ENCODE assay signal across 13 mouse cellular contexts in genomic region chr11:20857921-20858320, GRCm38 (mm10). TPM values are rescaled to one million over a fixed set of nuclear protein-coding genes. Genes with fewer than 3 reads are reported as not detected.
DNase-seq lines count a peak whose midpoint lies in the region; ATAC-seq and TF ChIP-seq lines count a peak whose summit lies in the region.
"Had no signal": no experiment of that assay in that cellular context is flagged by ENCODE, and none has a peak within 500 bp of the region (broad histone marks: within the 10 kb centered on the region; RNA-seq: fewer than 3 reads in every experiment).

No protein-coding gene starts in this region.

- no peak for DNase-seq in forebrain, embryonic 10.5 days (ENCODE audit: extremely low spot score, low spot score)
- DNase-seq in forebrain, embryonic 11.5 days (ENCODE audit: low spot score) = no peak
- DNase-seq in hindbrain, postnatal 0 days (ENCODE audit: low spot score) = no peak
- no peak for DNase-seq in midbrain, embryonic 11.5 days (ENCODE audit: low spot score, missing footprints)
- DNase-seq in cerebellum, adult 11-12 months = no peak
- DNase-seq: adrenal gland, adult 8-10 months; gastrocnemius, postnatal 14 days; kidney, adult 18-20 months; liver, postnatal 0 days; thymus, adult 2 months had no signal

- no peak for ATAC-seq in forebrain, embryonic 11.5 days (replicated peaks; ENCODE audit: low FRiP score)
- no peak for ATAC-seq in hindbrain, postnatal 0 days
- ATAC-seq in hindbrain, embryonic 16.5 days = no peak
- no peak for ATAC-seq in midbrain, embryonic 16.5 days
- no peak for ATAC-seq in midbrain, embryonic 11.5 days (ENCODE audit: low FRiP score)
- ATAC-seq in hindbrain, embryonic 13.5 days (ENCODE audit: low FRiP score) = no peak
- ATAC-seq: liver, postnatal 0 days had no signal

- WGBS in forebrain, embryonic 10.5 days = 87% methylated on average over 4 of the region's 4 CpGs
- 79% methylated on average over 4 of the region's 4 CpGs for WGBS in forebrain, embryonic 11.5 days
- WGBS in hindbrain, postnatal 0 days = 62% methylated on average over 4 of the region's 4 CpGs
- 84% methylated on average over 4 of the region's 4 CpGs for WGBS in hindbrain, embryonic 16.5 days
- 76% methylated on average over 4 of the region's 4 CpGs for WGBS in midbrain, embryonic 16.5 days
- WGBS in midbrain, embryonic 11.5 days = 75% methylated on average over 4 of the region's 4 CpGs
- WGBS in hindbrain, embryonic 13.5 days = 89% methylated on average over 4 of the region's 4 CpGs

- no peak overlapping the region for H3K4me3 ChIP-seq in forebrain, embryonic 10.5 days
- no peak overlapping the region for H3K4me3 ChIP-seq in forebrain, embryonic 11.5 days (ENCODE audit: low read depth, low read length)
- H3K4me3 ChIP-seq in hindbrain, postnatal 0 days (ENCODE audit: low read length) = no peak overlapping the region
- no peak overlapping the region for H3K4me3 ChIP-seq in hindbrain, embryonic 16.5 days (ENCODE audit: low read length)
- no peak overlapping the region for H3K4me3 ChIP-seq in midbrain, embryonic 16.5 days (ENCODE audit: low read depth, low read length)
- no peak overlapping the region for H3K4me3 ChIP-seq in midbrain, embryonic 11.5 days (ENCODE audit: low read depth, low read length)
- no peak overlapping the region for H3K4me3 ChIP-seq in hindbrain, embryonic 13.5 days

- peaks cover 45% of the 10 kb centered on the region for H3K4me1 ChIP-seq in forebrain, embryonic 10.5 days
- H3K4me1 ChIP-seq in forebrain, embryonic 11.5 days (replicated peaks; ENCODE audit: control insufficient read depth, insufficient read depth, low read length) = no peaks in the 10 kb centered on the region
- H3K4me1 ChIP-seq in hindbrain, postnatal 0 days (ENCODE audit: insufficient read depth, low read length) = 0 out of 2 replicates have a peak, but pooled peaks cover 3% of the 10 kb centered on the region
- peaks cover 3% of the 10 kb centered on the region; the same call in 1 of the 2 replicates for H3K4me1 ChIP-seq in hindbrain, embryonic 16.5 days (ENCODE audit: control insufficient read depth, insufficient read depth, low read depth, low read length)
- H3K4me1 ChIP-seq in midbrain, embryonic 16.5 days (ENCODE audit: control insufficient read depth, insufficient read depth, low read length) = peaks cover 10% of the 10 kb centered on the region; the same call in 1 of the 2 replicates
- H3K4me1 ChIP-seq in midbrain, embryonic 11.5 days (ENCODE audit: control insufficient read depth, insufficient read depth, low read length) = peaks cover 35% of the 10 kb centered on the region
- peaks cover 31% of the 10 kb centered on the region for H3K4me1 ChIP-seq in hindbrain, embryonic 13.5 days (replicated peaks)

- no peaks in the 10 kb centered on the region for H3K27me3 ChIP-seq in forebrain, embryonic 10.5 days (ENCODE audit: poor library complexity, severe bottlenecking)
- H3K27me3 ChIP-seq in forebrain, embryonic 11.5 days (ENCODE audit: control insufficient read depth, insufficient read depth, low read length) = no peaks in the 10 kb centered on the region
- no peaks in the 10 kb centered on the region for H3K27me3 ChIP-seq in hindbrain, postnatal 0 days (ENCODE audit: insufficient read depth, low read length)
- H3K27me3 ChIP-seq in hindbrain, embryonic 16.5 days (replicated peaks; ENCODE audit: control insufficient read depth, insufficient read depth, low read length) = no peaks in the 10 kb centered on the region
- H3K27me3 ChIP-seq in midbrain, embryonic 16.5 days (ENCODE audit: control insufficient read depth, insufficient read depth, low read depth, low read length) = no peaks in the 10 kb centered on the region
- no peaks in the 10 kb centered on the region for H3K27me3 ChIP-seq in midbrain, embryonic 11.5 days (ENCODE audit: control insufficient read depth, insufficient read depth, low read length)
- no peaks in the 10 kb centered on the region; the same call in none of the 2 replicates for H3K27me3 ChIP-seq in hindbrain, embryonic 13.5 days

- no peak overlapping the region for H3K9ac ChIP-seq in forebrain, embryonic 11.5 days (ENCODE audit: low read length)
- H3K9ac ChIP-seq in hindbrain, postnatal 0 days (replicated peaks; ENCODE audit: low read length) = no peak overlapping the region
- no peak overlapping the region for H3K9ac ChIP-seq in hindbrain, embryonic 16.5 days (ENCODE audit: low read depth, low read length)
- no peak overlapping the region for H3K9ac ChIP-seq in midbrain, embryonic 16.5 days (ENCODE audit: low read depth, low read length)
- no peak overlapping the region for H3K9ac ChIP-seq in midbrain, embryonic 11.5 days (ENCODE audit: low read length)
- H3K9ac ChIP-seq in hindbrain, embryonic 13.5 days = no peak overlapping the region
- H3K9ac ChIP-seq: liver, postnatal 0 days had no signal

- no peak for TF ChIP-seq CTCF in hindbrain, postnatal 0 days (IDR thresholded peaks at IDR 0.05; ENCODE audit: low read depth)

- H3K9me3 ChIP-seq in forebrain, embryonic 10.5 days = no peaks in the 10 kb centered on the region
- H3K9me3 ChIP-seq in forebrain, embryonic 11.5 days (ENCODE audit: control insufficient read depth, low read length) = no peaks in the 10 kb centered on the region
- no peaks in the 10 kb centered on the region for H3K9me3 ChIP-seq in hindbrain, postnatal 0 days (ENCODE audit: low read length)
- no peaks in the 10 kb centered on the region for H3K9me3 ChIP-seq in hindbrain, embryonic 16.5 days (ENCODE audit: control insufficient read depth, low read length)
- no peaks in the 10 kb centered on the region for H3K9me3 ChIP-seq in midbrain, embryonic 16.5 days (replicated peaks; ENCODE audit: control insufficient read depth, low read length, poor library complexity, severe bottlenecking)
- H3K9me3 ChIP-seq in midbrain, embryonic 11.5 days (ENCODE audit: control insufficient read depth, low read length) = no peaks in the 10 kb centered on the region
- H3K9me3 ChIP-seq in hindbrain, embryonic 13.5 days = no peaks in the 10 kb centered on the region

- 0 out of 2 replicates have a peak overlapping the region, but pooled peaks have one; percentile 11 for H3K27ac ChIP-seq in forebrain, embryonic 10.5 days
- no peak overlapping the region for H3K27ac ChIP-seq in forebrain, embryonic 11.5 days (ENCODE audit: low read depth, low read length)
- H3K27ac ChIP-seq in hindbrain, postnatal 0 days = peak overlapping the region; percentile 73; the same call in 1 of the 2 replicates
- no peak overlapping the region; the same call in 1 of the 2 replicates for H3K27ac ChIP-seq in hindbrain, embryonic 16.5 days (ENCODE audit: low read depth, low read length)
- peak overlapping the region; percentile 69 for H3K27ac ChIP-seq in midbrain, embryonic 16.5 days (ENCODE audit: low read length)
- no peak overlapping the region for H3K27ac ChIP-seq in midbrain, embryonic 11.5 days (ENCODE audit: low read depth, low read length)
- no peak overlapping the region; the same call in 1 of the 2 replicates for H3K27ac ChIP-seq in hindbrain, embryonic 13.5 days

- H3K4me2 ChIP-seq in forebrain, embryonic 11.5 days (ENCODE audit: low read depth, low read length, severe bottlenecking) = no peak overlapping the region
- no peak overlapping the region for H3K4me2 ChIP-seq in hindbrain, postnatal 0 days (ENCODE audit: low read depth, low read length)
- H3K4me2 ChIP-seq in hindbrain, embryonic 16.5 days (ENCODE audit: low read length) = no peak overlapping the region
- H3K4me2 ChIP-seq in midbrain, embryonic 16.5 days (ENCODE audit: low read length) = no peak overlapping the region
- H3K4me2 ChIP-seq in midbrain, embryonic 11.5 days = no peak overlapping the region
- H3K4me2 ChIP-seq in hindbrain, embryonic 13.5 days = no peak overlapping the region

- no peaks in the 10 kb centered on the region for H3K36me3 ChIP-seq in forebrain, embryonic 10.5 days (replicated peaks)
- H3K36me3 ChIP-seq in forebrain, embryonic 11.5 days (ENCODE audit: control insufficient read depth, insufficient read depth, low read length) = no peaks in the 10 kb centered on the region
- no peaks in the 10 kb centered on the region for H3K36me3 ChIP-seq in hindbrain, postnatal 0 days (ENCODE audit: insufficient read depth, low read length)
- H3K36me3 ChIP-seq in hindbrain, embryonic 16.5 days (ENCODE audit: control insufficient read depth, insufficient read depth, low read length) = no peaks in the 10 kb centered on the region
- H3K36me3 ChIP-seq in midbrain, embryonic 16.5 days (ENCODE audit: control insufficient read depth, insufficient read depth, low read length) = no peaks in the 10 kb centered on the region
- no peaks in the 10 kb centered on the region for H3K36me3 ChIP-seq in midbrain, embryonic 11.5 days (ENCODE audit: control insufficient read depth, insufficient read depth, low read length)
- H3K36me3 ChIP-seq in hindbrain, embryonic 13.5 days = no peaks in the 10 kb centered on the region

RNA-seq across cellular contexts. Expression of gene Lgalsl, which starts 27.1 kb away (rescaled TPM):
- 26.5 and 27.2 TPM in 2 replicates for polyA plus RNA-seq in forebrain, embryonic 10.5 days (2016; fragmentation: Nextera tagmentation; extraction: Ambion mirVana)
- polyA plus RNA-seq in forebrain, embryonic 11.5 days (2014; fragmentation: Nextera tagmentation; extraction: Ambion mirVana) = 28.6 and 28.8 TPM in 2 replicates
- 80.0 and 83.7 TPM in 2 replicates for total RNA-seq in hindbrain, postnatal 0 days (2014; rRNA removed)
- polyA plus RNA-seq in hindbrain, postnatal 0 days (2015; fragmentation: Nextera tagmentation; extraction: Ambion mirVana) = 80.0 and 81.8 TPM in 2 replicates
- 84.9 and 87.2 TPM in 2 replicates for polyA plus RNA-seq in hindbrain, embryonic 16.5 days (2015; fragmentation: Nextera tagmentation; extraction: Ambion mirVana)
- polyA plus RNA-seq in midbrain, embryonic 16.5 days (2015; fragmentation: Nextera tagmentation; extraction: Ambion mirVana) = 92.2 and 99.1 TPM in 2 replicates
- polyA plus RNA-seq in midbrain, embryonic 11.5 days (2014; fragmentation: Nextera tagmentation; extraction: Ambion mirVana) = 26.6 and 29.4 TPM in 2 replicates
- 51.2 and 53.2 TPM in 2 replicates for polyA plus RNA-seq in hindbrain, embryonic 13.5 days (2015; fragmentation: Nextera tagmentation; extraction: Ambion mirVana)

Comparison
In these comparisons a context has a peak if more than half of its experiments do, and no peak if none do; other contexts are left out.
1. H3K27ac ChIP-seq: peak in forebrain, embryonic 10.5 days (single experiment), hindbrain, postnatal 0 days (single experiment) and midbrain, embryonic 16.5 days (single experiment); none in forebrain, embryonic 11.5 days (single experiment), hindbrain, embryonic 16.5 days (single experiment), midbrain, embryonic 11.5 days (single experiment) and hindbrain, embryonic 13.5 days (single experiment).